Mouse (Mus musculus) frontal cortex, adult 2 months (tissue): Measurements from ENCODE around the gene Igf2bp3. TPM values are rescaled to one million over a fixed set of nuclear protein-coding genes. Genes with fewer than 3 reads are reported as not detected.

Experiments
- DNase-seq, 2 experiments: peaks; one replicate each; pipeline ENCODE4 v3.0.0; 2022; ENCODE audit warnings: low spot score in 1 of 2; ENCODE audit errors: extremely low spot score in 1 of 2
- polyA plus RNA-seq: library from polyadenylated mRNA; depleted of rRNA; stranded (reverse); fragments of >200 nt; gene quantifications from 2 replicates; pipeline ENCODE4 v1.2.3, GENCODE M21; 2012

Gene Igf2bp3
- polyA plus RNA-seq, 1 experiment = 0.06 TPM

GRCm38 (mm10) chr6:49176018-49176417 lies 38.7 kb downstream of the Igf2bp3 start:
- DNase-seq = no peak

DNA sequence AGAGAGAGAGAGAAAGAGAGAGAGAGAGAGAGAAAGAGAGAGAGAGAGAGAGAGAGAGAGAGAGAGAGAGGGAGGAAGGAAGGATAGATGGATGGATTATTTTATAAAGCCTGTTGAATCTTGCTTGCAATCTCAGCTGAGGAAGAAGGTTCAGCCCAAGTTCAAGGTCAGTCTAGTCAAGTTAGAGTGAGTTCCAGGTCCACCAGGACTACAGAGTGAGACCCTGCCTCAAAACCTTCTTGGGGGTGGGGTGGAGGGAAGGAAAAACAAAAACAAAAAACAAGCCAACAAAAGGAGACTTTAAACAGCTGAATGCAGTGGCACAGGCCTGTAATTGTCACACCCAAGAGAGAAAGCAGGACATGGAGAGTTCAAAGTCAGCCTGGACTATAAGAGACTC lies 40.1 kb downstream of the Igf2bp3 start:
- no peak for DNase-seq

DNA sequence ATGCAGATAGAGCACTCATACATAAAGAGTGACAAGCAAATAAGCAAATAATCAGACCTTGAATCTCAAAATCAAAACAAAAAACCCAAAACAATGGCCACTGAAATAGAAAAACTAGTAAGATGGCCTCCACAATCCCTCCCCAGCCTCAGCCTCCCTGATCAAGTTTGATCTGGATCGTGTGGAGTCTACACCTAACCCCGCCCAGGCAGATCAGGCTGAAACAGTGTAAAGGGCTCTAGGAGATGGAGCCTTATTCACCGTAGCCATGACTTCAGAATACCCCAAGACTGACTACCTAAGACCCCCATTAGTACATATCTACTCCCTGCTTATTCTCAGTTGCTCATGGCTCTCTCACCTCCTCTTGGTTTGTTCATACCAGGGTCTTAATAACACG lies 41.1 kb downstream of the Igf2bp3 start:
- no peak for DNase-seq

DNA sequence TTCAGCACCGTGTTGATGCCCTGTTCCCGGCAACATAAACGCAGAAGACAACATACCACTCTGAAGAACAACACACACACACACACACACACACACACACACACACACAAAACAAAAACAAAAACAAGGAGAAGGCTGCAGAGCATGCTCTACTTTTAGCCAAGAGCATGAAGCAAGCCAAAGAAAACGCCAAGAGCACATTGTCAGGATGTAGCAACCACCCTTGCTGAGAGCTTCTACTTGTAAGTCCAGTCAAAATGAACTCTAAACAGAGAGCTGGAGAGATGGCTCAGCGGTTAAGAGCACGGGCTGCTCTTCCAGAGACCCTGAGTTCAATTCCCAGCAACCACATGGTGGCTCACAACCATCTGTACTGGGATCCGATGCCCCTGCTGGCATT lies 41.5 kb downstream of the Igf2bp3 start:
- DNase-seq = no peak

DNA sequence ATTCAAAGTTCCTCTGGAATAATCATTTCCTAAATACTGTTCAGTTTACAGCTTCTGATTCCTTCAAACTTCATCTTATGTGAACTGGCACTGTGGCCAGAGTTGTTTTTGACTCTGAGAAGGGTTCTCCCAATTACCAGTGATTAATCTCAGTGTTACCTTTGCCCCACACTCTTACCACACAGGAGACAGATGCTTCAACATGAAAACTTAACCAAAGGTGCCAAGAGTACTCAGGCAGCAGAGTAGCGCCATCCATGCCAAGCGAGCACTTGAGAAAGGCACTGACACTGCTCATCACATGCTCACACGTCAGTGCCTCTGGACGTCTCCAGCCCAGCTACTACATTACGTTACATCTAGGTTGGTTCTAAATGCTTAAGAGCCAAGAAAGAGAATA lies 43.5 kb downstream of the Igf2bp3 start:
- DNase-seq = no peak

GRCm38 (mm10) chr6:49168648-49169047 lies 46.1 kb downstream of the Igf2bp3 start:
- no peak for DNase-seq

DNA sequence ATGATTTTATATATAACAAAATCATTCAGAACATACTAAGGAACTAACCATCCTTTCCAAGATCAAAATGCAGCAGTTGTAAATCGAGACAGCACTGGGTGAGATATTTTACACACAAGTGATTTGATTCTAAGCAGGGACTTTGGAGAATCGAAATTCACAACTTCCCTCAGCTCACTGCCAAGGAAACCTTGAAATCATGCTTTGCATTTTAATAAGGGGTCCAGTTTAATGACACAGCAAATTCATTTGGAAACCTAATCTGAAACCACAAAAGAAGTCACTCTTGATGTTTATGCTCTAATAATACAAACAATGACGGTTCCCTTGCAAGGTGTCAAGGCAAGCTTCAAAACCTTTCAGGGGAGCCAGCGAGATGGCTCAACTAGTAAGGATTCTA lies 47.4 kb downstream of the Igf2bp3 start:
- no peak for DNase-seq

DNA sequence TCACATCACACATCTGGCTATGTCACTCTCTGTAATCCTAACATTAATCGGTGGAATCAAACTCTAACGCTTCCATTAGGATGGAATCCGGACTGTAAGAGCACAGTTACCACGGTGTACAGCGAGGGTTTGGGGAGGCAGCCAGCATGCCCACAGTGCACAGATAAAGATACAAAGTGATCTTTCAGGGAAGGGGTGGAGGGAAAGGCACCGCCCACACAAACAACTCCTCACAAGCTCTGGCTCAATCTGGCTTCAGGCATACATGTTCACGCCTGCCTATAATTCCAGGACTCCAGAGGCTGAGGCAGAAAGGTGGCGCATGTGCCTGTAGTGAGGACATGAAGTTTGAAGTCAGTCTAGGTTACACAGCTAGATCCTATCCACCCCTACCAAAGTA lies 48.4 kb downstream of the Igf2bp3 start:
- no peak for DNase-seq

DNA sequence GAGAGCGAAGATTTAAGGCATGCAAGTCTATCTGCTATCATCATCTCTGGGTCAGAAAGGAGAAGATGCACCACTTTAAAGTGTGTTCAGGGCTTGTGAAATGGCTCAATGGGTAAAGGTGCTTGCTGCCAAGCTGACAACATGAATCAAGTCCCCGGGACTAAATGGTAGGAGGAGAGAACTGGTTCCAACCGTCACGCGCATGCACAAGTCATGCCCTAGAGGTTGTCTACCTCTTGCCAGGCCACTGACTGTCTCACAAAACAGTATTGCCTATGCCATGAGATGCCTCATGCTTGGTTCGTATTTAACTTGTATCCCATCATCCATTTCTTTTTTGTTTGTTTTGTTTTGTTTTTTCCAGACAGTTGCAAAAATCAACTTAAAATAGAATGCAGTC lies 48.9 kb downstream of the Igf2bp3 start:
- DNase-seq = no peak

DNA sequence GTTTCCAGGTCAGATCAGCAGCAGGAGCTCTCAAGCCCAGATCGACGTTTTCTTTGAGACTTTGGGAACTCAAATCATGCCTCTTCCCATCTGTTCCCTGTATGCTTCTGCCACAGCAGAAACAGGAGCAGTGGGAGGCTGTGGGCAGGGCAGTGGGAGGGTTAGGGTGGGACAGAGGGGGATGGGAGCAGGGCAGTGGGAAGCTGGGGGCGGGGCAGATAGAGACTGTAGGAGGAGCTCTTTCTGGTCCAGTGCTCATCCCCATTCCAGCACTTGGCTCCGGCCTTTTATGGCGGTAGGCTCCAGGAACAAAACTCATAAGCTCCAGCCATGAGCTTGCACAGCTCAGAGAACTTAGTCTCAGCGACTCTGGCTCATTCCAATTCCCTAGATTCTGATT lies 49.7 kb downstream of the Igf2bp3 start:
- DNase-seq = no peak

- no peak for DNase-seq
Measured at GRCm38 (mm10) chr6:49164701-49165100, 50.1 kb downstream of the Igf2bp3 start.

DNA sequence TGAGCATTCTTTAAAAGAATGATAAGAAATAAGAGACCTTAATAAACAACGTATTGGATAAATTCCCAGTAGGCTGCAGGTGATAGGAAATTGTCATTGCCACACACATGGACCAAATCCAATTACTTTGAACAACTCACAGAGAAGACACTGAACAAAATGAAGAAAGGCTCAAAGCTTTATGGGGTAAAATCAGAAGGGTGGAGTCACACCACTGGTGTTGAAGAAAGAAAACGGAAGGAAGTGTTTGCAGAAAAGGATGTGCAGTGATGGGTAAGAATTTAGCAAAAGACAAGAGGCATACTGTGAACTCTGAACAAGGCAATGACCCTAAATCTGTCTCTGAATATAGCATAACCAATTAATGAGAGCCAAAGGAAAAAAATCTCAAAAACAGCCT lies 54.8 kb downstream of the Igf2bp3 start:
- DNase-seq = no peak

- DNase-seq = no peak
Measured at GRCm38 (mm10) chr6:49156826-49157175, 58.0 kb downstream of the Igf2bp3 start.

DNA sequence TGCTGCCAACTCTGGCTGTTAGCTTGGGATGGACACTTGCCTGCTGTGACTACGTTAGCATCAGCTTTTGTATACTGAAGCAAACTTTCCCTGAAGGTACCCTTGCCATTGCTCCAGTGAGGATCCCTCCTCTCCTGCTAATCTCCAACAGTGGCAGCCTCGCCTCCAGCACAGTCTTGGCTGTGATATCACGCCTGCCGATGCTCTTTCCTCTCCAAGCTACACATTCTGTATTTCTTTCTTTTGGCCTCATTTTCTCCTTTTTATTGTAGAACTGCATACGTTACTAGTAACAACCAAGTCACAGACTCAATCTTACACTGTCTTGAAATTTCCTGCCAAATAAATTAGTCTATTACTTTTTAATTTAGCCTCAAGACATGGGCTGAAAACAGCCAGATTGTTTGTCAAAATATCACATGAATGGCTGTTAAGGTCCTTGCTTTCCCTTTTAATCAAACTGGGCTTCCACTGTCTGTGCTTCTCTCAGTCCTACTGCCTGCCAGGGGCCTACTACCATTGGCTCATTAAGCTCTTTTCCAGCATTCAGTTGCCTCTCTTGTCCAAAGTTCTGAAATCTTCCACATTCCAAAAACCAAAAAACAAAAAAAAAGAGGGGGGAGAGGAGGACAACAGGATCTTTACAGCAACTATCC lies 58.5 kb downstream of the Igf2bp3 start:
- DNase-seq = no peak

DNA sequence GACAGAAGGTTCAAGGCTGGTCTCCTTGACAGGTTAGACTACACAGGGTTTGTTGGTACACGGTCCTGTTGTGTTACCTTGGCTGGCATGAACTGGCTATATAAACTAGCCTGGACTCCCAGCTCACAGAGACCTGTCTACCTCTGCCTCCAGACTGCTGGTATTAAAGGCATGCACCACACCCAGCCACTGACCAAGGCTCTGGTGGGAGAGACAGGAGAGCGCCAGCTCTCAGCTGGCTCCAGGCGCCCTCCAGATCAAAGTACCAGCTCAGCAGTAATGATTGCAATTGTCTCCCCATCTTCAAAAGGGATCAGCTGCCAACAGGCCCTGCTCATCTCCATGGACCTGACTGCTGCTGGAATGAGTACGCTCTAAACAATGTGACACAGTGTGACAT lies 63.3 kb downstream of the Igf2bp3 start:
- no peak for DNase-seq

DNA sequence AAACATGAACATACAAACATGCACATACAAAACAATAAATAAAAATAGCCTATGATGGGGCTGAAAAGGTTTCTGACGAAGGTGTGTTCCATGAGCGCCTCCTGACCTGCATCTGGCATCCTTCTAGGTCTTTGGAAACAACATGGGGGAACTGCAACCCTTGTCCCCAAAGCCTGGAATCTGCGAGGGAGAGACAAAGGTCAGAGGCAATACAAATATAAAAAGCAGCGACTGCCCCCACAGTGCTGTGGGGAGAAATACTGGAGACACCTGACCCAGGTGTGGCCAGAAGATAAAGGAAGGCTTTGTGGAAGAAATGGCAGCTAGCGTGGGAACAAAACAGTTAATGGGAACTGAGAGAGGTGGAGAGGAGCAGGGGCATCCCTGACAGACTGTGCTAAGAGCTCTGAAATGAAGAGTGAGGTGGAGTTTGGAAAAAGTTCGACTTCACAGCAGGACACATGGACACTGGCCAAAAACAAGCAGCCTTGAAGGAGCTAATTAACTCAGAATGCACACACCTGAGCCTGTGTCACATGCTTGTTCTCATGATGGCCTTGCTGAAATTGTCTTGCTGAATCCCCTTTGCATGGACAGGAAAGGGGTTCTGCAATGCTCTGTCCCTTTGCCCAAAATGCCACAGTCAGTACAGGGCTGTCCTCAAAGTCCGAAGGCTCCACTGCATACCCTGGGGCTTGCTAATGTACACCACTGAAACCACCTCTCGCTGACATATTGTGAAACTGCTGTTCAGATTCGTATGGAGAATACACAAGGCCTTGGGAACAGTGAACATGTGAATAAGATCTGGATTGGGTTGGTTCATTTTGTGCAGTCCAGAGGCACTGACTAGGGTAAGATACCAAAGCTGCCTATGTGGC lies 64.2 kb downstream of the Igf2bp3 start:
- DNase-seq = no peak

DNA sequence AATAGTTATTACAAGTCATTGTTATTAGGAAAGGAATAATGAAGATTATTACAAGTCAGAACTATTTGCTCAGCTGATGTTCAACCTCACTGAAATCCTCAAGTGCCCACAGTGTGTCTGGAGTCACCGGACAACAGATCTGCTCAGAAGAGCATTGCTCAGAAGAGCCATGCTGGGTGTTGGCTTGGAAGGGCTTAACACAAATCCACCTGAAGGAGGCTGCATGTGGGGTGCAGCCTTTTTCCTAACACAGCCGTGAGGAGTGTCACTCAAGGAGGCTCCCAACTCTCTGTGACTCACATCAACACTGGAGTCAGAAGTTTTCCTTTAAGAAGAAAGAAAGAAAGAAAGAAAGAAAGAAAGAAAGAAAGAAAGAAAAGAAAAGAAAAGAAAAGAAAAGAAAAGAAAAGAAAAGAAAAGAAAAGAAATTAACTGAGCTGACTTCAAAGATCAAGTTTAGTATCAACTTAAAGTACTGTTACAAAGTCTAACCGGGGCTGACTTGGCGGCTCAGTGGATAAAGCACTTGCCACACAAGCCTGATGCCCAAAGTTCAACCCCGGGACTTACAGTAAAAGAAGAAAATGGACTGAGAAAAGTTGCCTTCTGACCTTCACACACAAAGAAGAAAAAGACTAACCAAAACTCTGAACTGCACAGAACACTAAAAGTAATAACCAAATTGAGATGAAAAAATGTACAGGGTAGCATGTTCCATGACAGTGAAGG lies 65.4 kb downstream of the Igf2bp3 start:
- no peak for DNase-seq

GRCm38 (mm10) chr6:49148781-49149180 lies 66.0 kb downstream of the Igf2bp3 start:
- DNase-seq = no peak

DNA sequence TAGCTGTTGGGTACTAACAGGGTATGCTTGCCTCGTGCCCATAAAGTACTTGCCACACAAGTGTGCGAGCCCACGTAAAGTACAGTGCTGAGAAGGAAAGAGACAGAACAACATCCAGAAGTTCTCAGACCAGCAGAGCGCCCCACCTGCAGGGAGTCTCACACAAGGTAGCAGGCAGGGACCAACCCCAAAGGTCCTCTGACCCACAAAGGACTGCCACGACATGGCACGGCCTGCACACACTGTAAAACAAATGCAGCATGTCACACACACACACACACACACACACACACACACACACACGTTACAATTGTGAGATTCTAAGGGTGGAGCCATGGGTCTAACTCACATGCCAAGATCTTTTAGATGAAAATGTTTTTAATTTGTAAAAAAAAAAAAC lies 66.4 kb downstream of the Igf2bp3 start:
- DNase-seq = no peak

DNA sequence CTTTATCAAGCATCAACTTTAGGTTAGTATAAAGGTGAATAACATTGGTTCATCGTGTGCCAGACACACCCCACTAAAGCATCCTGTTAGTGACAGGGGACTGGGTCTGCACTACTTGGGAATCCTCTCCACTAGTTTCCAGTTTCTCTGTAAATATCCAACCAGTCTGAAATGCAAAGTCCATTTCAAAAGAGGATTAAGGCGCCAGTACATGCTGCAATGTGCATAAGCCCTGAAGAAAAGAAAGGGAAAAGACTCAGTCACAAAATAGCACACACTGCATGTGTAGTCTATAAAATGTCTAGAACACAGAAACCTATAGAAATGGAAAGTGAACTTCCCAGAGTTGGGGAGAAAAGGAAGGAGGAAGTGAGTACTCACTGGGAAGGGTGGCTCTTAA lies 68.3 kb downstream of the Igf2bp3 start:
- DNase-seq = no peak

GRCm38 (mm10) chr6:49142428-49142827 lies 72.3 kb downstream of the Igf2bp3 start:
- peak in 1 of 2 experiments; percentile 7 for DNase-seq

- DNase-seq = no peak
Measured at GRCm38 (mm10) chr6:49141125-49141524, 73.6 kb downstream of the Igf2bp3 start.
